Mouse (Mus musculus) neural tube, embryonic 14.5 days (tissue): ENCODE data around the gene Sprr2a3. TPM values are rescaled to one million over a fixed set of nuclear protein-coding genes. Genes with fewer than 3 reads are reported as not detected.
"Not testable (repeated sequence)": the region's sequence is repeated elsewhere in the genome, so short reads cannot be mapped to it uniquely, and the experiment has no call there.

Source experiments
- ATAC-seq: fragments of 200-750 bp; cut with Nextera tagmentation; 2 replicates; pipeline ENCODE4 v1.8.0; 2017; ENCODE audit warnings: low read depth, mild to moderate bottlenecking, moderate TSS enrichment, moderate library complexity
- H3K27ac ChIP-seq: fragments of 300-500 bp; sonication (generic); 2 replicates; pipeline ENCODE4 v1.5.1; 2014; ENCODE audit warnings: low read depth, mild to moderate bottlenecking, control low read depth, low read length, moderate library complexity, mixed read lengths
- H3K27me3 ChIP-seq: fragments of 300-500 bp; sonication (generic); 2 replicates; pipeline ENCODE4 v1.6.1; 2014; ENCODE audit warnings: low read length; ENCODE audit not compliant: control insufficient read depth, insufficient read depth
- H3K36me3 ChIP-seq: fragments of 300-500 bp; sonication (generic); 2 replicates; pipeline ENCODE4 v1.6.1; 2014; ENCODE audit warnings: low read length, mixed read lengths; ENCODE audit not compliant: control insufficient read depth, insufficient read depth
- H3K4me1 ChIP-seq: fragments of 300-500 bp; sonication (generic); 2 replicates; pipeline ENCODE4 v1.6.1; 2014; ENCODE audit warnings: low read length; ENCODE audit not compliant: control insufficient read depth, insufficient read depth
- H3K4me2 ChIP-seq: fragments of 300-500 bp; sonication (generic); 2 replicates; pipeline ENCODE4 v1.6.1; 2014; ENCODE audit warnings: mild to moderate bottlenecking, low read depth, low read length, control low read depth
- H3K4me3 ChIP-seq: fragments of 300-500 bp; sonication (generic); 2 replicates; pipeline ENCODE4 v1.5.1; 2014; ENCODE audit warnings: low read depth, low read length, control low read depth, mixed read lengths
- H3K9ac ChIP-seq: fragments of 300-500 bp; sonication (generic); replicated peaks from 2 replicates; pipeline ENCODE4 v1.6.1; 2014; ENCODE audit warnings: low read depth, mild to moderate bottlenecking, control low read depth, low read length, mixed read lengths
- H3K9me3 ChIP-seq: fragments of 300-500 bp; sonication (generic); 2 replicates; pipeline ENCODE4 v1.6.1; 2016; ENCODE audit warnings: low read length; ENCODE audit not compliant: control insufficient read depth
- WGBS: fragments of 180-500 bp; shearing (Covaris S2); extraction: QIAGEN DNeasy Blood & Tissue Kit; methylation state at CpG from one replicate; pipeline ENCODE4 v1.1.7; 2014; 5-methylcytosine and 5-hydroxymethylcytosine counted together
- polyA plus RNA-seq: library from polyadenylated mRNA; unstranded; fragments of >200 nt; fragmentation: Nextera tagmentation; extraction: Ambion mirVana; gene quantifications from 2 replicates; pipeline ENCODE4 v1.2.1, GENCODE M21; 2014

Gene Sprr2a3
- polyA plus RNA-seq, result not detected in 2 replicates

DNA sequence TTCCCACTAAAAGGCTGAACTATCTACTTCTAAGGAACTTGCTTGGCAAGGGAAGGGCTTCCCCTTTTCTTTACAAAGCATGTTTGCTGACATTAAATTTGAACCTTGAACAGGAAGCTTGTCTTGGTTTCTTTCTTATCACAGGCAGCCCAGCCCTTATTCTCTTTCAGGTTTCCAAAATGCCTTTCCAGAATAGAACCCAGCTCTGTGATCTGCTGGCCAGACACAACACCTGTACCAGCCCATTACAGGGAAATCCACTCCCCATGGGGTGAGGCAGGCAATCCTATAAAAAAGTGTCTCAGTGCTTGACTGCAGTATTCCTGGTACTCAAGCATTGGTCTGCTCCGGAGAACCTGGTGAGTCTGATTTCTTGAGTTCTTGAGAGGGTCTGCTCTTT, at the start of gene Sprr2a3:
Sprr2a3 (plus strand) TSS at position 317 of the 400 bp plus-strand sequence.
- not testable (repeated sequence) for ATAC-seq, H3K27me3 ChIP-seq, H3K36me3 ChIP-seq, H3K4me2 ChIP-seq, H3K27ac ChIP-seq, H3K4me3 ChIP-seq, H3K9ac ChIP-seq, H3K4me1 ChIP-seq, H3K9me3 ChIP-seq
- WGBS, result 96% methylated on average over 1 of the region's 1 CpGs

DNA sequence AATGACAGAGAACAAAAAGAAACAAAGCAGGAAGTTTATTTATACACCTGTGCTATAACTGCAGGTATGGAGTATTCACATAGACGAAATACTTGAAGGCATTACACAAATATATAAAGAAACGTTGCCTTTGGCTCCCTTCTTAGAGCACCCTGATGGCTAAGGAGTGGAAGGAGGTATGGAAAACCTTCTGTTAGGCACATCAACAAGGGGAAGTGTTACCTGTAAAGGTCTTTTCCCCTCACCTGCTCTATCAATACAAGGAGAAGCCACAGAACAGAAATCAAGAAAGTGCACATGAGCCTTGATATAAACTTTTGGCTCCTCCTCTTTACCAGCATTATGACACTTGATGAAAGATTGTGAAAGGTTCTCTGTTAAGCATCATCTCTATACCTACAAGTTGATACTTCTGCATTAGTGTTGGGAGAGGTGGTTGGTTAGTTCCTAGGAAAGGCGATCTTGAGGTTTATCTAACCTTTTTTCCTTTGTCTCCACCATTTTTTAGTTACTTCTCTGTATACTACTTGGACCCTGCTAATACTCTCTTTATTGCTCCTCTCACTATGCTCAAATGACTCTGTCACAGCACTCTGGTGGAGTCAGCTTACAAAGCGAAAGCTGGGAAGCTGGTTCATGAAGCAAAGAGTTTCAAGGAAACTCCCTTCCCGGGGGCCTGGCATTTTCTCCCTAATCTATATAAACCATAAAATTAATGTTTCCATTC, 48.6 kb upstream of the Sprr2a3 start:
- ATAC-seq, result 0 out of 2 replicates have a peak, but pooled peaks have one; percentile 20
- H3K4me1 ChIP-seq, H3K9ac ChIP-seq, H3K27me3 ChIP-seq, H3K36me3 ChIP-seq, H3K4me3 ChIP-seq, H3K4me2 ChIP-seq, H3K9me3 ChIP-seq, H3K27ac ChIP-seq: not testable (repeated sequence)
- no CpG with 5 or more reads among the region's 5 CpGs for WGBS

- ATAC-seq, H3K27ac ChIP-seq, H3K9me3 ChIP-seq, H3K27me3 ChIP-seq, H3K4me1 ChIP-seq, H3K36me3 ChIP-seq, H3K9ac ChIP-seq, H3K4me2 ChIP-seq, H3K4me3 ChIP-seq: not testable (repeated sequence)
These were observed 46.5 kb upstream of the Sprr2a3 start for GRCm38 (mm10) chr3:92238736-92239135.

GRCm38 (mm10) chr3:92239197-92239596, 46.0 kb upstream of the Sprr2a3 start:
- ATAC-seq, H3K27me3 ChIP-seq, H3K9me3 ChIP-seq, H3K4me3 ChIP-seq, H3K4me2 ChIP-seq, H3K9ac ChIP-seq, H3K36me3 ChIP-seq, H3K4me1 ChIP-seq, H3K27ac ChIP-seq: not testable (repeated sequence)
- no CpG with 5 or more reads among the region's 1 CpGs for WGBS

DNA sequence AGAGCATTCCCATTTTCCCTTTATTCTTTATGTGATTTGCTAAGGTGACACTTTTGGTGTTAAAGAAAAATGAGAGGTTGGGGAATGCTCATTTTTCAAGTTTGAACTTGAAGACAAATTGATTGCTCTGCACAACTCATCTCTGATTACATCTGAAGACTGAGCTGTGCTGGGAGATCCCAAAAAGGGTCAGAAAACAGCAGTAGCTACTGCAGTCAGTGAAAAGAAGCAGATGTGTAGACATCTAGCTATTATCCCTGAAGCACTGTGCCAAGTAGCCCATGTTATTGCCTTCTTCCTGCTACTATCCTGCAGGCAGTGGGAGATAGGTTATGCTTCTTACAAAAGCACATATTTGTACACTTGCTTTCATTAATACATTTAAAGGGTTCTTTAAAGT, 40.4 kb upstream of the Sprr2a3 start:
- not testable (repeated sequence) for H3K4me3 ChIP-seq, H3K27me3 ChIP-seq, H3K9me3 ChIP-seq, H3K4me1 ChIP-seq, H3K9ac ChIP-seq, H3K4me2 ChIP-seq, H3K36me3 ChIP-seq, H3K27ac ChIP-seq
- ATAC-seq, result peak; percentile 39; the same call in 1 of the 2 replicates

DNA sequence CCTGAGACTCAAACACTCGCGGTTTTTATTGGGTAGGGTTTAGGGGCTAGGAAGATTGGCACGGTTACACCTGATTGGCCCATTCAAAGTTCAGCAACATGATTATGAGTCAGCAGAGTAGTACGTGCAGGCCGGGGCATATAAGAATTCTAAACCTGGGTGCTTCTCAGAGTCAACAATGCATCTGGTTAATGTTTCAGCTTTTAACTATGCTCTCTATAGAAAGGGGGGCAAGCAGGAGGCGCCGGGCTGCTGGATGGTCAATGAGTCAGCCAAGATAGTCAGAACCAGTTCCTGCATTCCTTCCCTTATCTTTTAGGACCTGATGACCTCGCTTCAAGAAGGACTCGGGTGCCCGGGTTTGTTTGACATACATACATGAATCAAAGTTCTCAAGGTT, 39.0 kb upstream of the Sprr2a3 start:
- H3K27me3 ChIP-seq, H3K9me3 ChIP-seq, ATAC-seq, H3K4me2 ChIP-seq, H3K36me3 ChIP-seq, H3K9ac ChIP-seq, H3K27ac ChIP-seq, H3K4me1 ChIP-seq, H3K4me3 ChIP-seq: not testable (repeated sequence)
- no CpG with 5 or more reads among the region's 10 CpGs for whole genome bisulfite sequencing

DNA sequence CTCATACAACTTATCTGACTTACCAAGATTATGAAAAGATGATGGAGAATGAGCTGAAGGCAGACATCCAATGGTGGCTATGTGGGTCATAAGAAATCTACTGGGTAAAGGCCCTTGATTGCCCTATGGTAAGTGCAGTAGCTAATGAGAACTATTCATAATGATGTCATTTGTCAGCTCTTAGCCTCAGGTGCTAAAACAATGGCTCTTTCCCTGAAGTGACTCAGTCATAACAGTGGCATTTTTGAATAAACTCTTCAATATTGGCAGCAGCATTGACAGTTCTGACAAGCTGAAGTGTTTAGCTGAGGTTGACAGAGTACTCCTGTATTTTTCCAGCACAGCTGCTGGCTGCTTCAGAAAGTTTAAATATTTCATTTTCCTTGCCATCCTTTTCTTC, 36.7 kb upstream of the Sprr2a3 start:
- not testable (repeated sequence) for H3K36me3 ChIP-seq, H3K4me3 ChIP-seq, H3K4me2 ChIP-seq, ATAC-seq, H3K4me1 ChIP-seq, H3K27me3 ChIP-seq, H3K27ac ChIP-seq, H3K9ac ChIP-seq, H3K9me3 ChIP-seq

GRCm38 (mm10) chr3:92250450-92250849, 34.8 kb upstream of the Sprr2a3 start:
- H3K9ac ChIP-seq, H3K27me3 ChIP-seq, H3K4me3 ChIP-seq, ATAC-seq, H3K4me2 ChIP-seq, H3K27ac ChIP-seq, H3K36me3 ChIP-seq, H3K9me3 ChIP-seq, H3K4me1 ChIP-seq: not testable (repeated sequence)
- 87% methylated on average over 1 of the region's 2 CpGs for WGBS

DNA sequence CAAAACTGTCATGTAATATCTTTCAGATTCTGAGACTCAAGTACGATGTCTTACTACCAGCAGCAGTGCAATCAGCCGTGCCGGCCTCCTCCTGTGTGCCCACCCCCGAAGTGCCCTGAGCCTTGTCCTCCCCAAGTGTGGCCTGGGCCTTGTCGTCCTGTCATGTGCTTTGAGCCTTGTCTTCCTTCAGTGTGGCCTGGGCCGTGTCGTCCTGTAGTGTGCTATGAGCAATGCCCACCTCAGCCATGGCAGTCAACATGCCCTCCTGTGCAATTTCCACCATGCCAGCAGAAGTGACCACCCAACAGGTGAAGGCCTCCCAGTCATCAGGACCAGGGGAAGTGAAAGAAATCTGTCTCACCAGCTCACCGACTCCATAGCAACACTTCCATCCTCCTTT, 31.4 kb upstream of the Sprr2a3 start:
- WGBS, result no CpG with 5 or more reads among the region's 8 CpGs
- H3K27ac ChIP-seq, H3K4me1 ChIP-seq, H3K36me3 ChIP-seq, H3K27me3 ChIP-seq, H3K4me3 ChIP-seq, H3K9me3 ChIP-seq, H3K4me2 ChIP-seq, H3K9ac ChIP-seq: not testable (repeated sequence)
- ATAC-seq, result peak; percentile 50; the same call in 1 of the 2 replicates
